Comparison of ENCODE assay signal across 16 mouse cellular contexts in genomic region chr15:85407342-85407741, GRCm38 (mm10).
A peak's percentile ranks its signal among the peaks of the same experiment; 100 is the strongest.
DNase-seq lines count a peak whose midpoint lies in the region; TF ChIP-seq lines count a peak whose summit lies in the region.
"Had no signal": no experiment of that assay in that cellular context is flagged by ENCODE, and none has a peak within 500 bp of the region (broad histone marks: within the 10 kb centered on the region; RNA-seq: fewer than 3 reads in every experiment).

No protein-coding gene starts in this region.

- H3K36me3 ChIP-seq in heart, embryonic 10.5 days, result no peaks in the 10 kb centered on the region
- 0 out of 2 replicates have a peak, but pooled peaks cover 2% of the 10 kb centered on the region for H3K36me3 ChIP-seq in heart, adult 2 months (ENCODE audit: control insufficient read depth, insufficient read depth, low read length)
- peaks cover 9% of the 10 kb centered on the region for H3K36me3 ChIP-seq in C2C12 (ENCODE audit: control insufficient read depth, insufficient read depth)

- H3K4me3 ChIP-seq in heart, embryonic 10.5 days, result peak overlapping the region; percentile 18; the same call in 1 of the 2 replicates
- H3K4me3 ChIP-seq in heart, adult 2 months, result no peak overlapping the region
- no peak overlapping the region for H3K4me3 ChIP-seq in layer of hippocampus, adult 2 months
- H3K4me3 ChIP-seq in C2C12 (ENCODE audit: insufficient read depth, poor library complexity, severe bottlenecking), result no peak overlapping the region
- H3K4me3 ChIP-seq: gastrocnemius, adult 2 months; hindbrain, embryonic 13.5 days had no signal

- no peaks in the 10 kb centered on the region for H3K79me2 ChIP-seq in heart, adult 2 months (replicated peaks; ENCODE audit: control insufficient read depth, insufficient read depth, low read length)
- peaks cover 8% of the 10 kb centered on the region for H3K79me2 ChIP-seq in C2C12 (ENCODE audit: control insufficient read depth, insufficient read depth)

- no peak for TF ChIP-seq POLR2A in heart, adult 2 months (IDR thresholded peaks at IDR 0.05; ENCODE audit: insufficient read depth, low read depth, low read length)

- no peaks in the 10 kb centered on the region for H3K27me3 ChIP-seq in heart, embryonic 10.5 days (ENCODE audit: insufficient read depth, poor library complexity, severe bottlenecking)
- no peaks in the 10 kb centered on the region for H3K27me3 ChIP-seq in heart, adult 2 months (ENCODE audit: control insufficient read depth, insufficient read depth, low read length)
- H3K27me3 ChIP-seq in C2C12 (ENCODE audit: control insufficient read depth, insufficient read depth, insufficient read length), result no peaks in the 10 kb centered on the region
- H3K27me3 ChIP-seq: hindbrain, embryonic 13.5 days had no signal

- no peaks in the 10 kb centered on the region for H3K9me3 ChIP-seq in heart, embryonic 10.5 days
- H3K9me3 ChIP-seq: hindbrain, embryonic 13.5 days had no signal

- TF ChIP-seq CTCF in heart, adult 2 months (IDR thresholded peaks at IDR 0.05), result no peak
- TF ChIP-seq CTCF in layer of hippocampus, adult 2 months (conservative IDR thresholded peaks at IDR 0.05), result no peak
- no peak for TF ChIP-seq CTCF in C2C12 (IDR thresholded peaks at IDR 0.05; ENCODE audit: control insufficient read depth, insufficient read depth, insufficient read length)

- H3ac ChIP-seq in C2C12 (ENCODE audit: control insufficient read depth, insufficient read length, low read depth), result no peak overlapping the region

- no peak overlapping the region for H3K9ac ChIP-seq in heart, adult 2 months (ENCODE audit: low read depth, low read length)
- H3K9ac ChIP-seq: hindbrain, embryonic 13.5 days had no signal

- DNase-seq in heart, embryonic 10.5 days (ENCODE audit: low spot score), result no peak
- no peak for DNase-seq in heart, adult 2 months
- no peak for DNase-seq in layer of hippocampus, adult 2 months (ENCODE audit: low spot score in 2 of 2)
- DNase-seq in layer of hippocampus, adult 9-10 months (ENCODE audit: low spot score), result no peak
- peak; percentile 44 to 45 for DNase-seq in thymus, postnatal 36 days
- no peak for DNase-seq in c-Kit-positive CD71-positive TER-119-positive erythroid progenitor cells, embryonic 14.5 days (ENCODE audit: low spot score)
- DNase-seq: adrenal gland, postnatal 10 days; cerebellum, adult 11-12 months; cerebellum, postnatal 25 days; embryo, embryonic 11 days; gastrocnemius, adult 2 months; kidney, adult 2 months; kidney, postnatal 14 days; lung, adult 2 months had no signal

- 64% methylated on average over 3 of the region's 3 CpGs for WGBS in heart, embryonic 10.5 days
- 76% methylated on average over 3 of the region's 3 CpGs for WGBS in heart, adult 2 months

- no peak for TF ChIP-seq EP300 in heart, adult 2 months (IDR thresholded peaks at IDR 0.05; ENCODE audit: insufficient read depth, low read depth, low read length)

- no peaks in the 10 kb centered on the region for H3K79me3 ChIP-seq in C2C12 (ENCODE audit: low read depth)

- peaks cover 25% of the 10 kb centered on the region for H3K4me1 ChIP-seq in heart, embryonic 10.5 days
- peaks cover 5% of the 10 kb centered on the region; the same call in 1 of the 2 replicates for H3K4me1 ChIP-seq in heart, adult 2 months (ENCODE audit: control insufficient read depth, insufficient read depth, low read length)

- peak overlapping the region; percentile 16; the same call in 1 of the 2 replicates for H3K27ac ChIP-seq in heart, embryonic 10.5 days
- H3K27ac ChIP-seq in heart, adult 2 months, result no peak overlapping the region
- peak overlapping the region; percentile 79; the same call in 1 of the 2 replicates for H3K27ac ChIP-seq in layer of hippocampus, adult 2 months
- H3K27ac ChIP-seq: gastrocnemius, adult 2 months; hindbrain, embryonic 13.5 days had no signal

- intact Hi-C loops in heart, adult 2 months (cut with DNase I), result no loop called here

TF ChIP-seq in C2C12, 6 proteins besides CTCF, POLR2A, EP300 and RAD21:
- TF ChIP-seq USF1 (IDR thresholded peaks at IDR 0.05; ENCODE audit: low read depth) (no peak), MYOD1 (IDR thresholded peaks at IDR 0.05; ENCODE audit: control insufficient read depth, insufficient read length, low read depth) (peak; percentile 12)
TF ChIP-seq in C2C12: peak in this region for 1.

Comparison
In these comparisons a context has a peak if more than half of its experiments do, and no peak if none do; other contexts are left out.
1. DNase-seq: peak in thymus, postnatal 36 days (2 of 2); none in heart, embryonic 10.5 days (single experiment), heart, adult 2 months (0 of 2), layer of hippocampus, adult 2 months (0 of 2), layer of hippocampus, adult 9-10 months (single experiment) and c-Kit-positive CD71-positive TER-119-positive erythroid progenitor cells, embryonic 14.5 days (single experiment).